ENCODE assay signal across 22 mouse cellular contexts in genomic region chr5:52636025-52636755, GRCm38 (mm10). TPM values are rescaled to one million over a fixed set of nuclear protein-coding genes. Genes with fewer than 3 reads are reported as not detected.
DNase-seq lines count a peak whose midpoint lies in the region; ATAC-seq lines count a peak whose summit lies in the region.
"Had no signal": no experiment of that assay in that cellular context is flagged by ENCODE, and none has a peak within 500 bp of the region (broad histone marks: within the 10 kb centered on the region; RNA-seq: fewer than 3 reads in every experiment).

No protein-coding gene starts in this region.

- H3K27me3 ChIP-seq in forebrain, embryonic 11.5 days (ENCODE audit: control insufficient read depth, insufficient read depth, low read length) = no peaks in the 10 kb centered on the region
- no peaks in the 10 kb centered on the region for H3K27me3 ChIP-seq in forebrain, embryonic 16.5 days (replicated peaks; ENCODE audit: control insufficient read depth, insufficient read depth, low read length)
- H3K27me3 ChIP-seq in midbrain, embryonic 11.5 days (ENCODE audit: control insufficient read depth, insufficient read depth, low read length) = no peaks in the 10 kb centered on the region
- H3K27me3 ChIP-seq in midbrain, embryonic 13.5 days = no peaks in the 10 kb centered on the region
- H3K27me3 ChIP-seq in intestine, embryonic 16.5 days (replicated peaks; ENCODE audit: control insufficient read depth, insufficient read depth, low read length) = no peaks in the 10 kb centered on the region
- H3K27me3 ChIP-seq: CH12.LX; hindbrain, embryonic 12.5 days; hindbrain, embryonic 15.5 days had no signal

- H3K9me3 ChIP-seq in forebrain, embryonic 11.5 days (ENCODE audit: control insufficient read depth, low read length) = no peaks in the 10 kb centered on the region
- H3K9me3 ChIP-seq in forebrain, embryonic 16.5 days (ENCODE audit: control insufficient read depth, low read length) = no peaks in the 10 kb centered on the region
- no peaks in the 10 kb centered on the region for H3K9me3 ChIP-seq in midbrain, embryonic 11.5 days (ENCODE audit: control insufficient read depth, low read length)
- H3K9me3 ChIP-seq in midbrain, embryonic 13.5 days = no peaks in the 10 kb centered on the region
- H3K9me3 ChIP-seq in intestine, embryonic 16.5 days (ENCODE audit: control insufficient read depth, low read length) = no peaks in the 10 kb centered on the region
- H3K9me3 ChIP-seq: forebrain, embryonic 10.5 days; hindbrain, embryonic 12.5 days; hindbrain, embryonic 15.5 days had no signal

- DNase-seq in forebrain, embryonic 11.5 days (ENCODE audit: low spot score) = peak; percentile 38
- DNase-seq in midbrain, embryonic 11.5 days (ENCODE audit: low spot score, missing footprints) = peak; percentile 47
- DNase-seq in adrenal gland, adult (ENCODE audit: inconsistent age in 2 of 2, low spot score in 1 of 2) = no peak
- no peak for DNase-seq in adrenal gland, postnatal 10 days
- no peak for DNase-seq in adrenal gland, adult 8-10 months
- DNase-seq: adrenal gland, postnatal 25 days; B cell, adult 2 months; cerebellum, adult 18-20 months; cerebellum, adult 9-10 months; cerebellum, postnatal 14 days; gastrocnemius, postnatal 25 days had no signal

- H3K4me3 ChIP-seq in forebrain, embryonic 11.5 days (ENCODE audit: low read depth, low read length) = no peak overlapping the region
- H3K4me3 ChIP-seq in forebrain, embryonic 16.5 days (replicated peaks; ENCODE audit: low read length) = no peak overlapping the region
- H3K4me3 ChIP-seq in midbrain, embryonic 11.5 days (ENCODE audit: low read depth, low read length) = no peak overlapping the region
- H3K4me3 ChIP-seq in midbrain, embryonic 13.5 days (replicated peaks) = no peak overlapping the region
- H3K4me3 ChIP-seq in intestine, embryonic 16.5 days (ENCODE audit: low read length) = no peak overlapping the region
- H3K4me3 ChIP-seq: forebrain, embryonic 10.5 days; heart, adult 2 months; hindbrain, embryonic 12.5 days; hindbrain, embryonic 15.5 days had no signal

- no peaks in the 10 kb centered on the region for H3K36me3 ChIP-seq in forebrain, embryonic 11.5 days (ENCODE audit: control insufficient read depth, insufficient read depth, low read length)
- no peaks in the 10 kb centered on the region for H3K36me3 ChIP-seq in forebrain, embryonic 16.5 days (ENCODE audit: control insufficient read depth, insufficient read depth)
- H3K36me3 ChIP-seq in midbrain, embryonic 11.5 days (ENCODE audit: control insufficient read depth, insufficient read depth, low read length) = no peaks in the 10 kb centered on the region
- peaks cover 1% of the 10 kb centered on the region for H3K36me3 ChIP-seq in midbrain, embryonic 13.5 days
- no peaks in the 10 kb centered on the region for H3K36me3 ChIP-seq in intestine, embryonic 16.5 days (ENCODE audit: control insufficient read depth, insufficient read depth, low read length)
- H3K36me3 ChIP-seq: hindbrain, embryonic 15.5 days had no signal

- no peak for ATAC-seq in forebrain, embryonic 11.5 days (replicated peaks; ENCODE audit: low FRiP score)
- ATAC-seq in forebrain, embryonic 16.5 days = no peak
- no peak for ATAC-seq in midbrain, embryonic 11.5 days (ENCODE audit: low FRiP score)
- ATAC-seq in midbrain, embryonic 13.5 days = no peak
- ATAC-seq in intestine, embryonic 16.5 days = peak; percentile 77
- ATAC-seq: activated CD4-positive, CD25-positive, alpha-beta regulatory T cell, adult 4 months; forebrain, embryonic 14.5 days had no signal

- WGBS in forebrain, embryonic 11.5 days = 83% methylated on average over 11 of the region's 11 CpGs
- 84% methylated on average over 11 of the region's 11 CpGs for WGBS in forebrain, embryonic 16.5 days
- 79% methylated on average over 11 of the region's 11 CpGs for WGBS in midbrain, embryonic 11.5 days
- WGBS in midbrain, embryonic 13.5 days = 83% methylated on average over 11 of the region's 11 CpGs
- WGBS in intestine, embryonic 16.5 days = 48% methylated on average over 11 of the region's 11 CpGs

- H3K4me1 ChIP-seq in forebrain, embryonic 11.5 days (replicated peaks; ENCODE audit: control insufficient read depth, insufficient read depth, low read length) = no peaks in the 10 kb centered on the region
- H3K4me1 ChIP-seq in forebrain, embryonic 16.5 days (replicated peaks; ENCODE audit: control insufficient read depth, insufficient read depth, low read length) = no peaks in the 10 kb centered on the region
- H3K4me1 ChIP-seq in midbrain, embryonic 11.5 days (ENCODE audit: control insufficient read depth, insufficient read depth, low read length) = no peaks in the 10 kb centered on the region
- H3K4me1 ChIP-seq in midbrain, embryonic 13.5 days (replicated peaks) = no peaks in the 10 kb centered on the region
- H3K4me1 ChIP-seq in intestine, embryonic 16.5 days (ENCODE audit: control insufficient read depth, insufficient read depth, low read length) = no peaks in the 10 kb centered on the region
- H3K4me1 ChIP-seq: forebrain, embryonic 10.5 days; hindbrain, embryonic 12.5 days; hindbrain, embryonic 15.5 days had no signal

- H3K9ac ChIP-seq in forebrain, embryonic 11.5 days (ENCODE audit: low read length) = no peak overlapping the region
- no peak overlapping the region for H3K9ac ChIP-seq in forebrain, embryonic 16.5 days (replicated peaks; ENCODE audit: low read depth, low read length)
- no peak overlapping the region for H3K9ac ChIP-seq in midbrain, embryonic 11.5 days (ENCODE audit: low read length)
- H3K9ac ChIP-seq in midbrain, embryonic 13.5 days (replicated peaks) = no peak overlapping the region
- no peak overlapping the region for H3K9ac ChIP-seq in intestine, embryonic 16.5 days (ENCODE audit: low read depth, low read length)
- H3K9ac ChIP-seq: hindbrain, embryonic 12.5 days; hindbrain, embryonic 15.5 days had no signal

- H3K27ac ChIP-seq in forebrain, embryonic 11.5 days (ENCODE audit: low read depth, low read length) = no peak overlapping the region
- H3K27ac ChIP-seq in forebrain, embryonic 16.5 days (ENCODE audit: low read length) = no peak overlapping the region
- no peak overlapping the region for H3K27ac ChIP-seq in midbrain, embryonic 11.5 days (ENCODE audit: low read depth, low read length)
- H3K27ac ChIP-seq in midbrain, embryonic 13.5 days = no peak overlapping the region
- H3K27ac ChIP-seq in intestine, embryonic 16.5 days (ENCODE audit: low read length) = no peak overlapping the region
- H3K27ac ChIP-seq: forebrain, embryonic 10.5 days; heart, adult 2 months; hindbrain, embryonic 12.5 days; hindbrain, embryonic 15.5 days had no signal

- H3K4me2 ChIP-seq in forebrain, embryonic 11.5 days (ENCODE audit: low read depth, low read length, severe bottlenecking) = no peak overlapping the region
- H3K4me2 ChIP-seq in forebrain, embryonic 16.5 days (ENCODE audit: low read length) = no peak overlapping the region
- H3K4me2 ChIP-seq in midbrain, embryonic 11.5 days = no peak overlapping the region
- no peak overlapping the region for H3K4me2 ChIP-seq in midbrain, embryonic 13.5 days (replicated peaks)
- H3K4me2 ChIP-seq in intestine, embryonic 16.5 days (ENCODE audit: low read depth, low read length) = no peak overlapping the region
- H3K4me2 ChIP-seq: heart, embryonic 11.5 days; hindbrain, embryonic 12.5 days; hindbrain, embryonic 15.5 days had no signal

RNA-seq across cellular contexts. Expression of gene Sepsecs, which starts 33.3 kb away (rescaled TPM):
- 9.0 and 9.5 TPM in 2 replicates for polyA plus RNA-seq in forebrain, embryonic 11.5 days (2014; fragmentation: Nextera tagmentation; extraction: Ambion mirVana)
- 8.5 and 9.0 TPM in 2 replicates for polyA plus RNA-seq in forebrain, embryonic 16.5 days (2015; fragmentation: Nextera tagmentation; extraction: Ambion mirVana)
- 8.0 and 8.7 TPM in 2 replicates for polyA plus RNA-seq in midbrain, embryonic 11.5 days (2014; fragmentation: Nextera tagmentation; extraction: Ambion mirVana)
- 8.0 and 8.3 TPM in 2 replicates for polyA plus RNA-seq in midbrain, embryonic 13.5 days (2015; fragmentation: Nextera tagmentation; extraction: Ambion mirVana)
- polyA plus RNA-seq in intestine, embryonic 16.5 days (2015; fragmentation: Nextera tagmentation; extraction: Ambion mirVana) = 11.9 and 12.9 TPM in 2 replicates
- 10 to 100 TPM; 18.9 to 20.6 TPM for total RNA-seq in adrenal gland, postnatal 10 days (2021)
- total RNA-seq in adrenal gland, adult 8-10 months (2022) = 10 to 100 TPM; 17.6 to 22.4 (median 18.1) TPM

Comparison
In these comparisons a context has a peak if more than half of its experiments do, and no peak if none do; other contexts are left out.
1. DNase-seq: peak in forebrain, embryonic 11.5 days (single experiment) and midbrain, embryonic 11.5 days (single experiment); none in adrenal gland, adult (0 of 2), adrenal gland, postnatal 10 days (single experiment) and adrenal gland, adult 8-10 months (single experiment).